In genomic region chr4:107452266-107453015, GRCm38 (mm10) we compare ENCODE assay signal across 13 mouse cellular contexts. TPM values are rescaled to one million over a fixed set of nuclear protein-coding genes. Genes with fewer than 3 reads are reported as not detected.
A peak's percentile ranks its signal among the peaks of the same experiment; 100 is the strongest.
DNase-seq lines count a peak whose midpoint lies in the region; ATAC-seq and TF ChIP-seq lines count a peak whose summit lies in the region.
"Had no signal": no experiment of that assay in that cellular context is flagged by ENCODE, and none has a peak within 500 bp of the region (broad histone marks: within the 10 kb centered on the region; RNA-seq: fewer than 3 reads in every experiment).

No protein-coding gene starts in this region.

- H3K4me3 ChIP-seq in midbrain, embryonic 10.5 days, result no peak overlapping the region
- H3K4me3 ChIP-seq in midbrain, embryonic 15.5 days, result no peak overlapping the region
- no peak overlapping the region for H3K4me3 ChIP-seq in kidney, embryonic 16.5 days (ENCODE audit: low read length)
- no peak overlapping the region for H3K4me3 ChIP-seq in stomach, postnatal 0 days (ENCODE audit: low read depth, low read length)

- H3K27me3 ChIP-seq in midbrain, embryonic 10.5 days (ENCODE audit: low read depth, poor library complexity, severe bottlenecking), result peaks cover 21% of the 10 kb centered on the region
- no peaks in the 10 kb centered on the region for H3K27me3 ChIP-seq in midbrain, embryonic 15.5 days (replicated peaks)
- H3K27me3 ChIP-seq in kidney, embryonic 16.5 days (ENCODE audit: insufficient read depth, low read length), result peaks cover 13% of the 10 kb centered on the region; the same call in 1 of the 2 replicates
- no peaks in the 10 kb centered on the region for H3K27me3 ChIP-seq in stomach, postnatal 0 days (ENCODE audit: control insufficient read depth, insufficient read depth, low read length)

- H3K9me3 ChIP-seq in midbrain, embryonic 10.5 days (replicated peaks), result no peaks in the 10 kb centered on the region
- H3K9me3 ChIP-seq in midbrain, embryonic 15.5 days, result no peaks in the 10 kb centered on the region
- no peaks in the 10 kb centered on the region for H3K9me3 ChIP-seq in kidney, embryonic 16.5 days (ENCODE audit: low read length)
- H3K9me3 ChIP-seq in stomach, postnatal 0 days (ENCODE audit: control insufficient read depth, low read length), result no peaks in the 10 kb centered on the region

- peaks cover 34% of the 10 kb centered on the region for H3K4me1 ChIP-seq in midbrain, embryonic 10.5 days
- H3K4me1 ChIP-seq in midbrain, embryonic 15.5 days, result no peaks in the 10 kb centered on the region
- peaks cover 5% of the 10 kb centered on the region for H3K4me1 ChIP-seq in kidney, embryonic 16.5 days (ENCODE audit: insufficient read depth, low read length)
- H3K4me1 ChIP-seq in stomach, postnatal 0 days (replicated peaks; ENCODE audit: control insufficient read depth, insufficient read depth), result no peaks in the 10 kb centered on the region

- no peak overlapping the region for H3K9ac ChIP-seq in midbrain, embryonic 15.5 days
- H3K9ac ChIP-seq in kidney, embryonic 16.5 days (replicated peaks; ENCODE audit: low read length), result no peak overlapping the region
- H3K9ac ChIP-seq in stomach, postnatal 0 days (ENCODE audit: low read length), result no peak overlapping the region
- H3K9ac ChIP-seq: lung, embryonic 14.5 days had no signal

- peak; percentile 22; the same call in 1 of the 2 replicates for TF ChIP-seq CTCF in stomach, postnatal 0 days (IDR thresholded peaks at IDR 0.05; ENCODE audit: low read depth)

- ATAC-seq in midbrain, embryonic 15.5 days (replicated peaks), result no peak
- ATAC-seq in kidney, embryonic 16.5 days (ENCODE audit: low FRiP score, low TSS enrichment), result peak; percentile 25; the same call in 1 of the 2 replicates
- no peak for ATAC-seq in stomach, postnatal 0 days (ENCODE audit: low FRiP score, low TSS enrichment)

- no peak overlapping the region for H3K4me2 ChIP-seq in midbrain, embryonic 15.5 days
- no peak overlapping the region for H3K4me2 ChIP-seq in kidney, embryonic 16.5 days (replicated peaks; ENCODE audit: low read depth, low read length)
- H3K4me2 ChIP-seq in stomach, postnatal 0 days (replicated peaks; ENCODE audit: low read depth), result no peak overlapping the region
- H3K4me2 ChIP-seq: lung, embryonic 14.5 days had no signal

- peak; percentile 18 for DNase-seq in adrenal gland, postnatal 14 days
- DNase-seq in adrenal gland, postnatal 36 days, result no peak
- DNase-seq in midbrain, embryonic 10.5 days (ENCODE audit: low spot score), result peak; percentile 29
- DNase-seq in stomach, postnatal 0 days (ENCODE audit: low spot score), result no peak
- DNase-seq in urinary bladder, postnatal 4 days (ENCODE audit: low spot score in 2 of 2), result no peak
- DNase-seq in heart, postnatal 4 days, result no peak
- DNase-seq: adrenal gland, adult 8-10 months; liver; lung, embryonic 14.5 days had no signal

- WGBS in midbrain, embryonic 10.5 days, result 56% methylated on average over 18 of the region's 18 CpGs
- WGBS in midbrain, embryonic 15.5 days, result 52% methylated on average over 18 of the region's 18 CpGs
- 63% methylated on average over 18 of the region's 18 CpGs for WGBS in kidney, embryonic 16.5 days
- WGBS in stomach, postnatal 0 days, result 81% methylated on average over 18 of the region's 18 CpGs

- no peaks in the 10 kb centered on the region for H3K36me3 ChIP-seq in midbrain, embryonic 10.5 days
- H3K36me3 ChIP-seq in midbrain, embryonic 15.5 days (replicated peaks), result no peaks in the 10 kb centered on the region
- no peaks in the 10 kb centered on the region for H3K36me3 ChIP-seq in kidney, embryonic 16.5 days (ENCODE audit: insufficient read depth, low read length)
- no peaks in the 10 kb centered on the region for H3K36me3 ChIP-seq in stomach, postnatal 0 days (ENCODE audit: control insufficient read depth, insufficient read depth, low read length)

- TF ChIP-seq EP300 in stomach, postnatal 0 days (optimal IDR thresholded peaks at IDR 0.05), result no peak

- peak overlapping the region; percentile 80 for H3K27ac ChIP-seq in midbrain, embryonic 10.5 days (replicated peaks)
- H3K27ac ChIP-seq in midbrain, embryonic 15.5 days, result no peak overlapping the region
- H3K27ac ChIP-seq in kidney, embryonic 16.5 days (ENCODE audit: low read length), result no peak overlapping the region
- H3K27ac ChIP-seq in stomach, postnatal 0 days (replicated peaks), result no peak overlapping the region

RNA-seq across cellular contexts. Expression of gene Glis1, which starts 18.1 kb away (rescaled TPM):
- total RNA-seq in adrenal gland, postnatal 14 days (2021), result 0.30 and 1.2 TPM in 2 replicates
- under 1 TPM; 0.43 to 0.93 TPM for total RNA-seq in adrenal gland, postnatal 36 days (2021)
- 2.1 and 2.2 TPM in 2 replicates for polyA plus RNA-seq in midbrain, embryonic 10.5 days (2016; fragmentation: Nextera tagmentation; extraction: Ambion mirVana)
- polyA plus RNA-seq in midbrain, embryonic 15.5 days (2015; fragmentation: Nextera tagmentation; extraction: Ambion mirVana), result 2.5 TPM in 2 replicates
- 4.6 and 5.1 TPM in 2 replicates for polyA plus RNA-seq in kidney, embryonic 16.5 days (2015; fragmentation: Nextera tagmentation; extraction: Ambion mirVana)
- 0.47 and 0.74 TPM in 2 replicates for polyA plus RNA-seq in stomach, postnatal 0 days (2015; fragmentation: Nextera tagmentation; extraction: Ambion mirVana)
- under 1 TPM; 0.26 to 0.79 TPM for total RNA-seq in heart, postnatal 4 days (2021)
- total RNA-seq: common myeloid progenitor, adult 5-6 weeks; hematopoietic stem cell, adult 5-6 weeks had no signal

Comparison
In these comparisons a context has a peak if more than half of its experiments do, and no peak if none do; other contexts are left out.
1. DNase-seq: peak in adrenal gland, postnatal 14 days (single experiment) and midbrain, embryonic 10.5 days (single experiment); none in adrenal gland, postnatal 36 days (0 of 2), stomach, postnatal 0 days (single experiment), urinary bladder, postnatal 4 days (0 of 2) and heart, postnatal 4 days (single experiment).